Mouse (Mus musculus) right cerebral cortex, postnatal 14 days (tissue): ENCODE measurements around the gene Ush2a.

Source experiments
- DNase-seq: peaks from one replicate; pipeline ENCODE4 v3.0.0; 2022

The Ush2a gene

DNA sequence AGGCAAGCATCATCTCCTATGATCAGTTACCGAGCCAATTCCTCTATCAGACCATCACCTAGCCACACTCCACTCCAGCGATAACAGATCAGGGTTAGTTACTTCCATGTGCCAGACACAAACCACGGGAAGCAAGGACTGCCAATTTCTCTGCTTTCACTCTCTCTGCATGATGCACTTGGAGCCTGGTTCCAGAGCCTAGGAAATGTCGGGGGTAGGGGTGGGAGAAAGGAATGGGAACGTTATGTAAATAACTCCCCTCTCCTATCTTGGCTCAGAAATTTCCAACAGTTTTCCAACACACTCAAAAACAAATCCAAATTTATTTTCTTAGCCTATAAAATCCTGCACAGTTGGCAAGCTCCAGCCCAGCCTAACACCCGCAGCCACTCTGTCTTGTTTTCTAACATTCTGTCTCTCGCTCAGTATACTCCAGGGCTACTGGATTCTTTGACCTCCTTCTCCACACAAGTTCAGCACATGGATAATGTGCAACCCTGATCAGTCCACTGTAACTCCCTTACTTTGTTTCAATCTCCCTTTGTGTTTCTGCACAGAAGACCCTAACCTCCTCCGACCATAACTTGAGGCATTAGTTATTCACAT is 515.8 kb downstream of the Ush2a start:
- no peak for DNase-seq

DNA sequence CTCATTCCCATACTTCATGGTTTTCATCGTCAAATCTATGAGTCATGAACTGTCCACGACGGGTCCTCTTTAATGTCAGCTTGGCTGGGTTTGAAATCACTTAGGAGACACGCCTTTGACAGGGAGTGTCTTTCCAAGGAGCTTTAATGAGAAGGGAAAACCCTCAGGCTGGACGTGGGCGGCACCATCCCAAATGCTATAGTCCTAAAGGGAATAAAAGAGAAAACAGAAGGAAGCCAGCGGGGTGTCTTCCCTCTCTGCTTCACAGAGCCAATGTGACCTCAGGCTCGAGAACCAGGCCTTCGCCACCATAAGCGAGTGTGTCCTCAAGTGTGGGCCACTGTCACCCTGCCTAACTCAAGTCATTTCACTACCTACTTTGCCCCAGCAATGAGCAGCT is 523.2 kb downstream of the Ush2a start:
- no peak for DNase-seq

DNA sequence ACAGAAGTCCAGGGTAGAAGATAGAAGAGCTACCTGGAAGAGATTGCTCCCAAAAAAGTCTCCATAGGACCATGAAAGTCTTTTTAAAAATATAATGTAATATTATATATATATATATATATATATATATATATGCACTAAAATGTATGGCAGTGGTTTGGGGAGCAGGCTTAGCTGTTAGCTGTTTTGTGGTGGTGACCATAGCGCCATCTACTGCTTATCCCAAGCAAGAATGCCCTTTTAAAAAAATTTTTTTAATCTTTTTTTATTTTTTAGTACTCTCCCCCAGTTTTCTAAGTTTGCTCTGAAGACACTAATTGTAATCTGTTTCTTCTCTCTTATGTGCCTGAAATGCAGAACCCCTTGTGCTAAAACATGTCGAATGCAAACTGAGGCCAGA is 543.2 kb downstream of the Ush2a start:
- DNase-seq: no peak

DNA sequence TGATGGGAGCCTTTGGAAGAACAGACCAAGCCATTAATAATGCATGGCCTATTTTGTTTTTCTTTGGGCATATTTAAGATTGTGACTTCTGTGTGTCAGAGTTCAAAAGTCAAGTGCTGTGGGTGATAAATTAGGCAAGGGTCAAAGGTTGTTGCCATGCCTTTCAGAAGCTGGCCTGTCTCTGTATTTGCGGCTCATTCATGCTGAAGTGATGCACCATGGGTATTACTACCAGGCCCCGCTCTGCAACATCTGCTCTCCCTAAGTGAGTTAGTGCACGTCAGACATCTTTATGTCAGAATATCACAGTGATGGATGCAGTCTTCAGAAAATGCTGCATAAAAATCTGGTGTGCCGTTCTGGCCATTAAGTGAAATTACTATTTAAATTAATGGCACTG is 544.0 kb downstream of the Ush2a start:
- DNase-seq: no peak

DNA sequence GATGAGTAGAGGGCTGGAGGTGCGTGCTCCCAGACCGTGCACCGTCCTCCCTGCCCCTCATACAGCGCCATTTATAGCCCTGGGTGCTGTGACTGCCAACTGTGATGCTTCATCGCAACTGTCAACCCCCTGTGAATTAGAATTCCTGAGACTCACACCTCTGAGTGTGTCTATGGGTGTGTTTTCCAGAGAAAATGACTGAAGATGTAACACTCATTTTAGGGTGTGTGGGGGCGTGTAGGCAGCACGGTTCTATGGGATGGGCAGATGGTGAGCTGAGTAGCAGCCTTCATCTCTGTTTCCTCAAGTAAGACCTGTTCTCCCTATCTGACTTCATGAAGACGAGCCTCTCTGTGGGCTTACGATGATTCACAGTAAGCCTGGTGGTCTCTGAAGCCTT is 548.8 kb downstream of the Ush2a start:
- no peak for DNase-seq

DNA sequence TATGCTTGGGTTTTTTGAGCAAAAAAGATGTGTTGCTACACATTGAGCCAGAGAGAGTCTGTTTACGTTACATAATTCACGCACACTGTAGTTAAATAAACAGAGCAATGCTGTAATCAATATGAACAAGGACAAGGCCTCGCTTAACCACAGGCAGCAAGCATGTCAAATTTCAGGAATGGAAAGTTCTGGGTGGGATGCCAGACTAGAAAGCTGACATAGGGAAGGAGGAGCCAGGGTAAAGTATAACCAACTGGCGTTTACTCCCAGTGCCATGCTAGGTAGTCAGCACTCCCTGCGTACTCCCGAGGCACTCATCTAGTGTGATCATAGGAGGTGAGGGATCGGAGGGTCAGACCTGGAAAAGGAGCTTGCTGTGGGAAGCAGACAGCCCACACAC is 553.2 kb downstream of the Ush2a start:
- no peak for DNase-seq

DNA sequence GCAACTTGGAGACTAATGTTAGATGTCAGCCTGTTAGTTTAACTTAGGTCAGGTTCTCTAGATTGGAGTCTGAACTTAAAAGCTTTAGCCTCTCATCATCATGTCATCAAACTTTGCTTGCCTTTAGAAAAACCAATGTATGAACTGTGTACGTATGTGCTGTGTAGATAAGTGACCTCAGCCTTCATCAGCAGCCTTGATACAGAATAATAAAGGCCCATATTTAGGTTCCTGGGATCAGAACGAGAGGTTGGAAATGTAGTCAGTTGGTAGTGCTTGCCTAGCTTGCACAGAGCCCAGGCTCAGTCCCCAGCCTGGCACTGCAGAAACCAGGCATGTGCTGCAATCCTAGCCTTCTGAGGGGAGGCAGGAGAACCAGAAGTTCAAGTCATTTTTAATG is 562.4 kb downstream of the Ush2a start:
- DNase-seq: no peak

DNA sequence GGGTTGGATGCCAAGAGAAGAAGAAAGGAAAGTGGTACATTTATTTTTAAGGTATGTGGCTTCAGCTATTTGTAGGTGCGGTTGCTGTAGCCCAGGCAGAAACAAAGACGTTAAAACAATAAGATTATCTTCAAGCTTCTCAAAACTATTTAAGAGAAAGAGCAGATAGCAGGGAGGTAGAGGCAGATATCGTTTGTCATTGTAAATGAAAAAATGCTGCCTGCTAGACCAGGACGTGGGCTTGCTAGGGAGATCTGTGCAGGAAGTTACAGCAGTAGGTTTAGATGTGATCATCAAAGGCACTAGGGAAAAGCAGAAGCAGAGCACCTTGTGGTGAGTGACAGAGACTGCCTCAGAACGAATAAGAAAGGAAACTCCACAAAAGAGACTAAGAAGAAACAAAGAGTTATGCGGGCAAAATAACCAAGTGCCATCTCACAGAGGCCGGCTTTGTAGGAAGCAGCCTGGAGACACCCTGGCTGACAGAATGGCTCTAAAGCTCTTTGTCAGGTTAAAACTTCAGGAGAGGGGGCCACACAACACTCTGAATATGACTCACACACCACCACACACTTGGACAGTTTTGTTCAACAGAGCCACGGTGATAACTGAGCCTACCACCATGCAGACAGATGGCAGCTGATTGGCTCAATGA is 563.2 kb downstream of the Ush2a start:
- DNase-seq: no peak

DNA sequence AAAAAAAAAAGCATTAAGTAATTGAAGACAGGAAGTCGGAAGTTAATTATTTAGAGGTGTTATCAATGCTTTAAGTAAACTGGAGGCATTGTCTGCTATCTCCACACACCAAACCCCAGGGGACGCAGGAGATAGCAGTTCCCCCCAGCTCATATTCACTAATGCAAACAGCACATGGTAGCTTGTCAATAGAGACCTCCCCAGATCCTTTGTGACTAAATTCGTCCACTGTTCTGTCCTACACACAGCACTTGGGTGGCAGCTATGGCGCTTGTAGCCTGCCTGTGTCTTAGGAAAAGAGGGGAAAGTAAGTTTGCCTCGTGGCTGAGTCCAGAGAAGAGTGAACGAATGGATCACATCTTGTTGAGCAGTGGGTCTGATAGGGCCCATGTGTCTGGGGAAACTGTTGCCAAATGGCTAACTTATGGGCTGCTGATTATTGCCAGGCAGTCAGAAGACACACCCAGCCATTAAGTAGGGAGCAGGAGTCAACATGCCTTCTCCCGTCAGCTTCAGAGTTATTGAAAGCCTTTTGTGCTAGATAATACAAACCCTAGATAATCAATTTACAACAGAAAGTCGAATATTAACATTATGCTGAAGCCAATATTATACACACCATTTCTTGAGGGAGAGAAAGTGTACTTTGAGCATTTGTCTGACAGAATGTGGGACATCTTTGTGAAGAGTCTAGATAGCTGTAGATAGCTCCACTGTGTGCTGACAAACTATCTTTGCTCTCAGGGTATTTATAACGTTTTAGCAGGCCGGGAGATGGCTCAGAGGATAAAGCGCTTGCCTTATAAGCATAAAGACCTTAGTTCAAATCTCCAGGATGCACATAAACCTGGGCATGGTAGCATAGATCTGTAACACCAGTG is 568.9 kb downstream of the Ush2a start:
- DNase-seq: no peak

DNA sequence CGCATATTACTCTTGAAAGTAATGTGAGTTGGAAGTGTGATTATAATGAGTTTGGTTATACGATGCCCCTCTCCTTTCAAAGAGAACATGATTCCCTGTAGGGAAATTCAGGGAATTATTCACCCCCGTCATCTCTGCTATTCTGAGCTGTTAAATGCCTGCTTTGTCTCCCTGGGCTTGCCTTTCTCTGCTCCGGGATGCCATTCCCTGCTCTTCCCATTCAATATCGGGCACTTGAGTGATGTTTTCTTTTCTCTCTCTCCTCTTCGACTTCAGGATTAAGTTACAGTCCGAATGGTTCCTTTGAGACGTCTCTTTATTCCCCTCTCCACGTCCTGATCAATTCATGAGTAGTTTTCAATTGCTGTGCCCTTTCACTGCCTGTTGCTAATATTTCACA is 572.1 kb downstream of the Ush2a start:
- DNase-seq: no peak

DNA sequence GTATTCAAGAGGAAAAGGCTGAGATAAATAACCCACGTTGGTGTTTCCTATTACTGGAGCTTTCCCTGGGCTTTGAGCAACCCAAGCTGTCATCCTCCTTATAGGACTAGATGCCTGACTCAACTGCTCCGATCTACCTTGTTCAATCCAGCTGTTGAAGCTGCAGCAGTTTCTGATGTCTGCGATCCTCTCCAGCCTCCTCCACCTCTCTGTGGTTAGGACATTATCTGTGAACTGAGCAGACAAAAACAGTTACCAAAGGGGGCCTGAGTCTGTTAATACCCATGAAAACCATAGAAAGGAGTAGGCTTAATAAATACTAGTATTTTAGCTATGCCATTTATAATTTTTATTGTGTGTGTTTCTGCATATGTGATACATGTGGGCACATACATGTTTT is 572.9 kb downstream of the Ush2a start:
- no peak for DNase-seq

DNA sequence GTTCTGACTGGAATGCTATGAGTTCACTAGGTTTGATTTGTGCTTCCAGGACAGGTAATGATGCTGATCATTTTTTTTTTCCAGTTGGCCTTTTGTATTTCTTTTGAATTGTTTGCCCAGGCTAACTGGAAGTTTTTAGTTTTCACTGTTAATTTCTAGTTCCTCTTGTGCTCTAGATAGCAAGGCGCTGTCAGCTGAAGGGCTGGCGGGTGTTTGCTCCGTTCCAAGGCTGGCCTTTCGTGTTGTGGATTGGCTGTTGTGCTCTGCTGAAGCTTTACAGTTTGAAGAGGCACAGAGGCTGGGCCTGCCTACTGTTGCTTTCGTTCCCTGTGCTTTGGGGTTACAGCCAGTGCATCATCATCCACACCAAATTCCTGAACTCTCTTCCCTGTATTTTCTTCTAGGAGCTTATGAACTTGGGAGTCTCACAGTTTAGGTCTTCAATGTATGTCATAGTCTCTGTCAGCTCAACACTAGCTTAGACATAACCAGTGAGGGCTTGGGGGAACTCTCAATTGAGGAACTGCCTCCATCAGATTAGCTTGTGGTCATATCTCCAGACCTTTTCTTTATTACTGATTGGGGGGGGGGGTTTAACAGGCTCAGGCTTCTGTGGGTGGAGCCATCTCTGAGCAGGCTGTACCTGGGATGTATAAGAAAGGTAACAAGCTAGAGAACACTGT is 575.9 kb downstream of the Ush2a start:
- no peak for DNase-seq

DNA sequence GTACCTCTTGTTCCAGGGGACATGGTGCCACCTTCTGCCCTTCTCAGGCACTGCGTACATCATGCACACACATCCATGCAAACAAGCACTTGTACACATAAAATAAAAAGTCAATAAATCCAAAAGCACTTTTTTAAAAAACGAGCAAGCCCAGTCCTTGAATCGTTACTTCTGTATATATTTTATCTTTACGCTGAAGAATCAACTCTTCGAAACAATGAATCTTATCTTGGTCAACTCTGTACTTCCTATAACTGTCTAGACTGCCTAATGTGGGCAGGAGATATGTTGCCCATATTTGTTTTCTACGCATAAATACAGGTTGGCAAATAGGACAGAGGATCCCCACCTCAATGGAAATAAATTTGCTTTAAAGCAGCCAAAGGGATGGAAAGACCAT is 585.4 kb downstream of the Ush2a start:
- no peak for DNase-seq

DNA sequence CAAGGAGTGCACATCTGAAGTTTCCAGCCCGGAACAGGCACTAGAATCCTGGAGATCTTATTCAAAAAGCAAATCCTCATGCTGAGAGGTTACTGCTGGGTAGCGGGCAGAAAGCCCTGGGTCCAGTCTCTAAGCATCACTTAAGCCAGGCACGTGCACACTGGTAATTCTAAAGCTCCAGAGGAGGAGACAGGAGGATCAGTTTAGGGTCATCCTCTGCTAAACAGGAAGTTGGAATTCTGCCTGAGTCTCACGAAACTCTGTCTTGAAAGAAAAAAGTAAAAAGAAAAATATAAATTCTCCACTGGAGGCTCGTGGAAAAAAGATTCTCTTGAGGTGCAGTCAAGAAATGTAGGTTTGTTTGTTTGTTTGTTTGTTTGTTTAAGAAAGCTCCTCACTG is 591.0 kb downstream of the Ush2a start:
- no peak for DNase-seq

DNA sequence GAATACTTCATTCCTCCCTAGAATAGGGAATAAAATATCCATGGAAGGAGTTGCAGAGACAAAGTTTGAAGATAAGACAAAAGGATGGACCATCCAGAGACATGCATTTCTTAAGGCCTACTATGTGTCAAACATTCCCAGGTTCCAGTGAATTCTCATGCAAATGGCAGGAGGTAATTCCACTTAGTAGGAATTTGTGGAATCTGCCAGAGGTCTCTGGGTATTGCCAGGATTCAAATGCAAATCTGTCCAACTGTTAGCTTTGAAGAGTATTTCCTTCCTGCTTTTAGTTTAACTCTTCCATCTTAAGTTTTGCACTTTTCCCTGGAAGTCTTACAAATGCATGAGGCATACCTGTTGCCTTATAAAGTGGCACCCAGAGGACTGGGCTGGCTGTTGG is 592.4 kb downstream of the Ush2a start:
- DNase-seq: no peak

DNA sequence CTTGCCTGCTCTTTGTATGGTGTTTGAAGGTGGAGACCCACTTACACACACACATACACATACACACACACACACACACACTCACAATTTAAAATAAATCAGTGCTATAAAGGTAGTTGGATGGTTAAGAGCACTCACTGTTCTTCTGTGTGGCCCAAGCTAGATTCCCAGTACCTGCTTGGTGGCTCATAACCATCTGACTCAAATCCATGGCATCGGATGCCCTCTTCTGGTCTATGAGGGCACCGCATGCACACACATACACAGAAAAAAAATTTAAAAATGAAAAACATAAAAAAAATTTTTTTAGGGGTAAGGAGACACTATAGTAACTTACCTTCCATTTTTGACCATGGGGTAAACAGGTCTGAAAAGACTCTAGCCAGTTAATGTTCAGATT is 593.2 kb downstream of the Ush2a start:
- DNase-seq: no peak

DNA sequence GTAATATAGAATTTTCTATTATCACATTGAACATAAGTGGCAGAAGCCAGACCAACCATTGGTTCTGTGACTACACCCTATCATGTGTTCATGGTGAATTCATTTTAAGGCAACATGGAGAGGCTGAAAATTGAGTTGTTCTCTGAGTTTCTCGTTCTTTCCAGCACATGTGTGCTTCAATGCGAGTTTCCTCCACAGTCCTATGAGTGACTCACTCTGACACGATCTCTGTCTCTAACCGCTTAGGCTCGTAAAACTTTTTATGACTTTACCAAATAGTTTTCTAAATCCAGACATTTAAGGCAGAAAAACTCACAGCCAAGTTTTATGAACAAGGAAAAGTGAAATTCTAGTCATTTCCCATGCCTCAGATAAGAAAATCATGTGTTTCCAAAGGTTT is 597.9 kb downstream of the Ush2a start:
- DNase-seq: no peak

DNA sequence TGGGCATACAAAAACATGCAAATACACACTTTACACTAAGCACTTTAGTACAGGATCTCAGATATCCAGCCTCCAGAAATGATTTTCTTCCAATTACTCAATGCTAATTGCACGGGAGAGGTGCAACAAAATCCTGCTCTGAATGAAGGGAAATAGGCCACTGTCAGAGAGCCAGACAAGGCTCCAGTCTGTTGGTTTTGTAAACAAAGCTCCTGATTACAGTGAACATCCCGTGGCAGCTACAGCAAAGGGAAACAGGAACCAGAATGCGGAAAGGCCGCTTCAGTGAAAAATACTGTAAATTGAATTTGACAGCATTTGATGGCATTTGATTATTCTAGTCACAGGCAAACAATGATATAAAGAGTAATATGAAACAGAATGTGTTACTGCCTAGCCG is 604.1 kb downstream of the Ush2a start:
- DNase-seq: no peak

DNA sequence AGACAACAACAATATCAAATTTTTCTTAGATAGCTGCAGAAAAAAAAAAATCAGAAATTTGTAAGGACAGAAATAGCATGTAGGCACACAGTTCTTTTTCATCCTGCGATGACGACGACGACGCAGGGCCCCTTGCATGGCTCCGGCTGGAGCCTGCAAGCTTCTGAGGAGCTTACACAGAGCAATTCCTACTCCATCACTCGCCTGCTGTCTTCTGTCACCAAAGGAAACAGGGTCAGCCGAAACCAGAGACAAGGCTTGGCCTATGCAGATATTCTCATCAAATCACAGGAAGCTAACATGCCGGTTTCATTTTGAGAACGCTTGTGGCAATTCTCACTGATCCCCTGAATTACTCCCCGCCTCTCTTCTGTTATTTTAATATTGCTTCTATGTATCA is 604.7 kb downstream of the Ush2a start:
- DNase-seq: no peak

DNA sequence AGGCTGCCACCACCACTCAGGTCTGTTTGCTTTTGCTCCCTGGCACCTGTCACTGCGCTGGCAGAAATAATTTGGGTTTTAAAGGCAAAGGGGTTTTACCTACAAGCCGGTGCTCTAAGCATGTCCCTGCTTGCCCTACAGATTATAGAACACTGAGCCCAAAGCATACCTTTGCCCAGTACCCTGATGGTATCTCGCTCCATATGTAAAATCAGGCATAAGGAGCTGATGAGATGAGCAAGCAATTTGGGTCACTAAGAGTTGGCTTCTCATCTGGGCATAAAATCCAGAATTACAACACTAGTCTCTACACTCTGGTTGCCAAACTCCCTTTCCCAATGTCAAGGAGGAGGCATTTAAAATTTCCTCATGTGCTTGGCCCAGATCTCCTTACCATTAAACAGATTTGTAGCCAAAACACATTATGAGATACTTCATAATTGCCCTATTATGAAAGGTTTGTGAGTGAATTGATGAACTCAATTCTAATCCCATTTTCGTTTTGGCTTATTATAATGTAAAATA is 616.8 kb downstream of the Ush2a start:
- DNase-seq: no peak

DNA sequence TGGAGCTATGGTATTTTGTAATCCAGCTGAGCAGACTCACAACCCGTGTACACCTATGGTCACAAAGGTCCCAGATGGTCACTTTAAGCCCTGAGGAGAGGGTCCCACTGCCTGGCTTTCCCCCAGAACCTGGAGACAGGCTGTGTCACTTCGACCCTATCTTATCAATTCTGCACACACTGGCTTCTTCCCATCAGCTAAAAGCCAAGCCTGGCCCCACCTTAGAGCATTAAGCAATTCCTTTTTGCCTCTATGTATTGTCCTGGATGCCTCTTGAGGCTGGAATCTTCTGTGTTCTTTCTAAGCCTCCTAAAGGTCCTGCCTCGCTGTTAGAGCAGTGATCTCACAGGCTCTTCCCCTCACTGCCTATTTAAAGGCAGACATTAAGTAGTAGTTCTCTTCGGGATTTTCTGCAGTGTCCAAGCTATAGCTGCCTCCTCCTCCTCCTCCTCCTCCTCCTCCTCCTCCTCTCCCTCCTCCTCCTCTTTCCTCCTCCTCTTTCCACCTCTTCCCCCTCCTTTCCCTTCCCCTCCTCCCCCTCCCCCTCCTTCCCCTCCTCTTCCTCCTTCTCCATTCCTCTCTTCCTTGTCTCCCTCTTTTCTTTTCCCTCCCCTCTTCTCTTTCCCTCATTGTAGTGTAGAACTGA is 635.2 kb downstream of the Ush2a start:
- no peak for DNase-seq

DNA sequence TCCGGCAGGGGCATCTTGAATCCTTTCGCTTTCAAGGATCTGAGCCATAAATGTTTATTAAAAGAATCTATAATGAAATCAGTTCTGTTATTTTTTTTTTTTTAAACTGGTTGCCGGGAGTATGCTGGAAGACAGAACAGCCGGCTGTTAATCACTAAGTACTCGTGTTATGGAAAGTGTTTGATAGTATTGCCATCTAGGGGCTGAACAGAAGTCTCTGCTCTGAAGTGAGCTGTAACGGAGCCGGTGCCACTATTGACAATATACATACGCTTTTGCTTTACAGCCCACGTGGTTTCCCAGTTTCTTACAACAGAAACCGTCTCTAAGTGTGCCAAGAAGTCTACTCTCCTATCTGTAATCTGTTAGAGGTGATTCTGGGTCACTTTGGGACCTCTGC is 642.3 kb downstream of the Ush2a start:
- DNase-seq: no peak

DNA sequence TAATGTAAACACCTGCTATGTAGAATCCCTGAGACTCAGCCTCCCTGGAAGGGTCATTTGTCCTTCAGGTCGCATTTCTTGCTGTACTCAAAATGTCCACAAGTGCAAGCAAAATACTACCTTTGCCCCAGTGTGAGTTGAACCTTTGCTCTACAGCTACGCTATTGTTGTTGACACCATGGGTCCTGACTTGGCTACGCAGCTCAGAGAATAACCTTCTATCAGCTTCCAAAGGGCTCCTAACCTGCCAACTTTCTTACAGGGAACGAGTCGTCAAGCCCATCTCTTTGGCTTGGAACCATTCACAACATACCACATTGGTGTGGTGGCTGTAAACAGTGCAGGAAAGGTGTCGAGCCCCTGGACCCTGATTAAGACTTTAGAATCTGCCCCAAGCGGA is 644.4 kb downstream of the Ush2a start:
- DNase-seq: no peak
